Mouse (Mus musculus): ENCODE results near the gene Plcb3. TPM values are rescaled to one million over a fixed set of nuclear protein-coding genes. Genes with fewer than 3 reads are reported as not detected.

Gene Plcb3
- polyA plus RNA-seq, 1 experiment from 2014 or later = 11.6 TPM

DNA sequence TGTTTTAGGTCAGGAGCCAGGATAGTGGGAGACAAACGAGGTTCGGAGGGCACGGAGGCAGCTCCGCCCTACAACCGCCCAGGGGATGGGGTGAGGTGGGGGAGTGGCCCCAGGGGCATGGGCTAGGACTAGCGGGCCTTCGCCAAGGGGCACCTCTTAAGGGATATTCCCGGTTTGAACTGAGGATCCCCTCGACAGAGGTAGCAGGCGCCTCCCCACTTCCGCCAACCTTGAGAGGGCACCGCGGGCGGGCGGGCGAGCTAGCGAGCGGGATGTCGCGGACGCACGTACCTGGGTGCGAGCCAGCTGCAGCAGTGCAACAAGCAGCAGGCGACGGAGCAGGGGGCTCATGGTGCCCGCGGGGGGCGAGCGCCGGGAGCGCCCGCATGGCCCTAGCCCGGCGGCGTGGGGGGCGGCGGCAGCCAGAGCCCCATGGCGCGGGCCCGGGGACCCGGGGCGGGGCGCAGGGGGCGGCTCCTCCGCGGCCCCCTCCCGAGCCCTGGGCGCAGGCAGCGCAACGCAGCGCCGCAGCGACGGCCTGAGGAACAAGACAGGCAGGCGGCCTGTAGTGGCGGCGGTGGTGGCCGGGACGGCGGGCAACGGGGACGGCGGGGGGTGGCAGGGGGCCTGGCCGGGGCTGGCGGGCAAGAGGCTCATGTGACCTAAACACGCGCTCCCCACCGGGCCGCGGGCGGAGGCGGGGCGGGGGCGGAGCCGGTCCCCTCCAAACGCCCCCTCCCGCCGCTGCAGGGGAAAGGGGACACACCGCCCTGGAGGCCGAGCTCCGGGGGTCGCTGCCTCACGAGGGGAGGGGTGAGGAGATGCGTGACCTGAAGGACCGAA, 11.0 kb upstream of the Plcb3 start, which contains the start of gene Vegfb:
Vegfb (minus strand) TSS at position 591 of the 843 bp plus-strand sequence.
- WGBS = 1% methylated on average over 43 of the region's 85 CpGs
- Histone ChIP-seq H3K27ac (peak within 1 kb of the TSS; percentile 73), H3K9me3 (no peaks in the 10 kb centered on the region), H3K4me1 (replicated peaks) (peaks cover 27% of the 10 kb centered on the region), H3K27me3 (no peaks in the 10 kb centered on the region), H3K36me3 (peaks cover 26% of the 10 kb centered on the region), H3K4me2 (replicated peaks) (peak within 1 kb of the TSS; percentile 93), H3K9ac (replicated peaks) (peak within 1 kb of the TSS; percentile 90), H3K4me3 (replicated peaks) (peak within 1 kb of the TSS; percentile 81)
- ATAC-seq = peak; percentile 67

DNA sequence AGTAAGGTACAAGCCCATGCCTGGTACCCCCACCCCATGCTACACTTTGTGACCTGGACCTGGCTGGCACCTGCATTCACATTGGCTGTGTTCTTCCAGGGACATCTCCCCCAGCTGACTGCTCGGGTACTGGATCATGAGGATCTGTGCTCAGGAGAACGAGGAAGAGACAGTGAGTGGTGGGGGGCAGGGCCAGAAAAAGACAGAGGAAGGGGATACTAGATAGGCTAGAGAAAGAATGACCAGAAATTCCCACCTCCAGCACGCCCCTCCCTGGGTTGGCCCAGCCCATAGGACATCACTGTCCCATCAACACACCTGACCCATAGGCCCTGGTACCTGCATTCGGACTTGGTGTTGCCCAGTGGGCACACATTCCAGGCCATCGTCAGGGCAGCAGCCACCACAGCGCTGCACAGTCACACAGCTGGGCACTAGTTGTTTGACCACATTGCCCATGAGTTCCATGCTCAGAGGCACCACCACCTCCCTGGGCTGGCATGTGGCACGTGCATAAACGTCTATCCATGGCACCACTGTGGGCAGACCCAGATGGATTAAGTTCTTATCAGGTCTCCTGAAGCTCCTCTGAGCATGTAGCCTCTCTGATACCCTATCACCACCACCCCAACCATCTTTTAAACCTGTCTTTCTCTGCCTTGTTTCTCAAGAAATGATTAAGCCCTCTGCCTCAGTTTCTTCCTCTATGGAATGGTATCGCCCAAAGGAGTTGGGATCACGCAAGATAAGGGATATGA, 9.9 kb upstream of the Plcb3 start:
- no peaks in the 10 kb centered on the region for H3K27me3 ChIP-seq
- peaks cover 22% of the 10 kb centered on the region for H3K4me1 ChIP-seq (replicated peaks)
- H3K36me3 ChIP-seq = peaks cover 28% of the 10 kb centered on the region
- H3K9me3 ChIP-seq = no peaks in the 10 kb centered on the region
- ATAC-seq = no peak
- peak overlapping the region; percentile 93 for H3K4me2 ChIP-seq (replicated peaks)
- no peak overlapping the region for H3K27ac ChIP-seq
- WGBS = 85% methylated on average over 10 of the region's 10 CpGs
- peak overlapping the region; percentile 81; the same call in 1 of the 2 replicates for H3K4me3 ChIP-seq (replicated peaks)
- no peak overlapping the region; the same call in 1 of the 2 replicates for H3K9ac ChIP-seq (replicated peaks)

DNA sequence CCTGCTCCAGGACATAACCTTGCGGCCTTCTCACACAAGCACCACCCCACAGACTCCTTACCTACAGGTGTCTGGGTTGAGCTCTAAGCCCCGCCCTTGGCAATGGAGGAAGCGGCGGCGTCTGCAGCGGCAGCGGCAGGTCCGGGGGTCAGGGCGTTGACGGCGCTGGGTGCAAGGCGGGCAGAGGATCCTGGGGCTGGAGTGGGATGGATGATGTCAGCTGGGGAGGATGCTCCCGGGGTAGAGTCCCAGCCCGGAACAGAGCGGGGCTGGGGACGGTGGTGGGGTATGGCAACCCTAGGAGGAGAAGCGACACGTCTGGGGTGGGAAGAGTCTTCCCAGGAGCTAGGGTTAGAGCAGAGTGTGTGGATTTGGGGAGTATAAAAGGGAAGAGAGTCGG, 9.0 kb upstream of the Plcb3 start:
- 83% methylated on average over 19 of the region's 19 CpGs for WGBS
- no peaks in the 10 kb centered on the region for H3K9me3 ChIP-seq
- peaks cover 28% of the 10 kb centered on the region for H3K4me1 ChIP-seq (replicated peaks)
- no peak overlapping the region for H3K4me2 ChIP-seq (replicated peaks)
- H3K27ac ChIP-seq = no peak overlapping the region
- no peak for ATAC-seq
- no peak overlapping the region for H3K4me3 ChIP-seq (replicated peaks)
- peaks cover 28% of the 10 kb centered on the region for H3K36me3 ChIP-seq
- no peak overlapping the region for H3K9ac ChIP-seq (replicated peaks)
- H3K27me3 ChIP-seq = no peaks in the 10 kb centered on the region

DNA sequence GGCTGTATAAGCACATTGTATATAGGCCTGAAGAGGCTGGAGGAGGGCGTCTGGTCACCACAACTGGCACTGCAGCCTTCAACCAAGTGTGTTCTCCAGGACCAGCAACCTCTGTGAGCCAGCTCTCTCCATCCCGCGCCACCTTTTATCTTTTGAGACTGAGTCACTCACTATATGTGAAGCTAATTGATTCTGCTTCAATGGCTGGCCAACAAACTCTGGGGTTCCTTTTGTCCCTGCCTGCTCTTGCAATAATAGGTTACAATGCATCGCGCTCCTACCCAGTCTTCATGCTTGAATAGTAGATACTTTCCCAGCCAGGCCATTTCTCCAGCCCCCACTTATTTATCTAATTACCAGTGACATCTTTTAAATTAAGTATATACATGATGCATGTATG, 7.4 kb upstream of the Plcb3 start:
- 51% methylated on average over 5 of the region's 5 CpGs for WGBS
- peaks cover 26% of the 10 kb centered on the region for H3K36me3 ChIP-seq
- no peaks in the 10 kb centered on the region for H3K9me3 ChIP-seq
- peaks cover 39% of the 10 kb centered on the region for H3K4me1 ChIP-seq (replicated peaks)
- no peak overlapping the region for H3K4me2 ChIP-seq (replicated peaks)
- H3K9ac ChIP-seq (replicated peaks) = no peak overlapping the region
- H3K4me3 ChIP-seq (replicated peaks) = no peak overlapping the region
- no peak for ATAC-seq
- no peak overlapping the region for H3K27ac ChIP-seq
- H3K27me3 ChIP-seq = no peaks in the 10 kb centered on the region

DNA sequence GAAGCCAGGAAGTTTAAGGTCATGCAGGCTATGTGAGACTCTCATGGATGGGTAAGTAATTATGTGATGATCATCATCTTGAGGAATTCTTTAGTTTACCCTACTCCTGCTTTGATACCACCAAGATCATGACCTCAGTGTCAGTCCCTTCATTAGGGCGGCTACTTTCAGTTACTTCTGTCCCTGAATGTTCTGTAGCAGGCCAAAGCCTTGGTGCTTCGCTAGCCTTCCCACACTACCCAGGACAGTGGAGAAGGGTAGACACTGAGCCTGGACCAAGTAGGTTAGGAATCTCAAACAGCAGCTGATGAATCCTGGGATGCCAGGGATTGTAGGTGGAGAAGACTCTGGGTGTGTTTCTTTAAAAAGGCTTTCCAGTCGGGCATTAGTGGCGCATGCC, 5.2 kb upstream of the Plcb3 start:
- no peak overlapping the region for H3K27ac ChIP-seq
- ATAC-seq = no peak
- peaks cover 45% of the 10 kb centered on the region for H3K4me1 ChIP-seq (replicated peaks)
- 0 out of 2 replicates have a peak overlapping the region, but pooled peaks have one; percentile 65 for H3K4me3 ChIP-seq (replicated peaks)
- 85% methylated on average over 4 of the region's 4 CpGs for WGBS
- 0 out of 2 replicates have a peak overlapping the region, but pooled peaks have one; percentile 87 for H3K4me2 ChIP-seq (replicated peaks)
- H3K9ac ChIP-seq (replicated peaks) = no peak overlapping the region
- H3K27me3 ChIP-seq = no peaks in the 10 kb centered on the region
- no peaks in the 10 kb centered on the region for H3K9me3 ChIP-seq
- H3K36me3 ChIP-seq = peaks cover 46% of the 10 kb centered on the region

DNA sequence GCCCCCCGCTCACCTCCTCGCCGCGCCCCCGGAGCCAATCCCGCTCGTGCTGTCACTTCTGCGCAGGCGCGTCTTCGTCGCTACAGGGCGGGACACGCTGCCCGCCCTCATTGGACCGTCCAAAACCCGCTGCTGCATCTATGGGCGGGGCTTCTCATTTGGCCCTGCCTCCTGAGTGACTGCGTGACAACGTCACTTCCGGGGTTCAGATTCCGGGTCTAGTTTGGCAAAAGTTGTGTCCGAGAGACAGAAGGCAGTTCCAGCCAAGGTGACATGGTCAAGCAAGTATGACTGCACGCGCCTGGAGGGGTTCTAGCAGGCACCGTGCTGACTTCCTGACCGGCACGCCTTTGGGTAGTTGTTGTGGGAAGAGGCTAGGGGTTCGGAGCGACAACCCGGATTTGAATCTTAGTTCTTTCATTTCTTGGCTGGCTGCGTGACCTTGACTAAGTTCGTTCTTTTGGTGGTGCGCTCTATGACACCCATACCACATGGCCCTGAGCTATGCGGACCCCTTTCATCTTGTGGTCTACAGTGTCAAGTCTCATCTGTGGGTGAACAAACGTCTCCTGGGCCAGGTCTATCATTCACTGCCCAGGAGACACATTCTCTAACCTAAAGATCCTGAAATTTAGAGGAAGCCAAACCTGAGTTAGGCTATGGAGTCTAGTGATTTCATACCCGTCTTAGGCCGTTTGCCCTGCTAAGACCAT, 4.3 kb upstream of the Plcb3 start, which contains the start of gene Fkbp2:
Fkbp2 (minus strand) TSS at position 121 of the 713 bp plus-strand sequence.
- ATAC-seq = peak; percentile 85
- H3K4me1 ChIP-seq (replicated peaks) = peaks cover 47% of the 10 kb centered on the region
- H3K4me3 ChIP-seq (replicated peaks) = peak within 1 kb of the TSS; percentile 65
- peak within 1 kb of the TSS; percentile 87 for H3K4me2 ChIP-seq (replicated peaks)
- peaks cover 44% of the 10 kb centered on the region for H3K36me3 ChIP-seq
- peak within 1 kb of the TSS; percentile 97 for H3K27ac ChIP-seq
- 1% methylated on average over 38 of the region's 38 CpGs for WGBS
- no peaks in the 10 kb centered on the region for H3K9me3 ChIP-seq
- no peaks in the 10 kb centered on the region for H3K27me3 ChIP-seq
- H3K9ac ChIP-seq (replicated peaks) = peak within 1 kb of the TSS; percentile 79

DNA sequence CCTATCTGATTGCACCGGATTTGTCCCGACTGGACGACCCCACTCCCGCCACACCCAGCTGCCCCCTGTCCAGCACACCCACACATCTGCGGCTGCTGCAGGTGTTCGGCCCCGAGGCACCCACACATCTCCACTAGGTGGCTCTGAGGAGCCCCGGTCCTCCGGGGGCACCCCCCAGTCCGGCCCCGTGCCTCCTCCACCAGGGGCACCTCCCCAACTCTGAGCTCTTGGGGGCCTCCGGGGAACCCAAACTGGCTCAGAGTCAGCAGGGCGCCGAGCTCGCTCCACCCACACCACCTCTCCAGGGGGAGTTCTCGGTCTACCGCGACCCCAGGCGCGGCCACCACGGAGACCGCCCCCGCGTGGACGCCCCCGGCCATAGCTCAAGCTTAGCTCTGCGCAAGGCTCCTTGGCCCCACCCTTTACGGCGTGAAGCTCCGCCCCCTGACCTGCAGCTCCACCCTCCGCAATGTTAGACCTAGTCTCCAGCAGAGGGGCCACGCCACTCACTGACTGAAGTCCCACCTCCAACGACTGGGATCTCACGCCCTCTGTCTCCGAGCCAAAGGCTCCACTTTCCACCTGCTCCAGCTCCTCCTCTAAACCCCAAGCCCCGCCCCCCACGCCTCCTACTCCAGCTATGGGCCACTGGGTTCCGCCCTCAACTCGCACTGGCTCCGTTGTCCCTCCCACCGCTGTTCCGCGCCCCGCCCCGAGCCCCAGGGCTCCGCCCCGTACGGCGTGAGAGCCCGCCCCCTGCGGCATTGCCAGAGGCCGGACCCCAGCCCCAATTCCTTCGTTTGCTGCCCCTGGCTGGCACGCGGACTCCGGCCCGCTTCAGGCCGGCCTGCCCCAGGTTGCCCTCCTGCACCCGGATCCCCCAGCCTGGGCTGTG, 3.5 kb upstream of the Plcb3 start:
- peak overlapping the region; percentile 87 for H3K4me2 ChIP-seq (replicated peaks)
- peak; percentile 85 for ATAC-seq
- H3K9me3 ChIP-seq = no peaks in the 10 kb centered on the region
- H3K4me3 ChIP-seq (replicated peaks) = peak overlapping the region; percentile 65
- H3K36me3 ChIP-seq = peaks cover 36% of the 10 kb centered on the region
- under 1% methylated on average over 59 of the region's 59 CpGs for WGBS
- peak overlapping the region; percentile 79 for H3K9ac ChIP-seq (replicated peaks)
- H3K27ac ChIP-seq = peak overlapping the region; percentile 97
- H3K4me1 ChIP-seq (replicated peaks) = peaks cover 47% of the 10 kb centered on the region
- no peaks in the 10 kb centered on the region for H3K27me3 ChIP-seq

DNA sequence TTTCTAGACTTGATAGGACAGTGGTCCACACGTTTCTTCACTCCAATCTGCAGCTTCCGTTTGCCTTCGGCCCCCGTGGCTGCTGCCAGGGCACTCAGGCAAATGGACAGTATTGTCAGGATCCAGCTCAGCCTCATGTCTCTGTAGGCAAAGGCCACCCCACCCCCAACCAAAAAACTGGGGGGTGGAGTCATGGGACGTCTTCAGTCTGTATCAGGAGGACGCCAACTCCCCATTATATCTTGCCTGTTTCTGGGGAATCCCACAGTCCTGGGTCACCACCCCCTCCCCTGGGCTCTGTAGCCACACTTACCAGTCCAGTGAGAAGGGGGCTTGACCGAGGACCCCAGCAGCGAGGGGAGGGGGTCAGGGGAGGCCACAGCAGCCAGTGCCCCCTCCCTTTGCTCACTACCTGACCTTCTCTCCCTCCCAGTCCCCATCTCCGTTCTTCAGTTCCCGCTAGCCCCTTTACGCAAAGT, 2.8 kb upstream of the Plcb3 start:
- 9% methylated on average over 11 of the region's 11 CpGs for WGBS
- 0 out of 2 replicates have a peak, but pooled peaks have one; percentile 0 for ATAC-seq
- peak overlapping the region; percentile 79 for H3K9ac ChIP-seq (replicated peaks)
- peak overlapping the region; percentile 87 for H3K4me2 ChIP-seq (replicated peaks)
- H3K36me3 ChIP-seq = peaks cover 34% of the 10 kb centered on the region
- peak overlapping the region; percentile 65 for H3K4me3 ChIP-seq (replicated peaks)
- peak overlapping the region; percentile 97 for H3K27ac ChIP-seq
- H3K4me1 ChIP-seq (replicated peaks) = peaks cover 49% of the 10 kb centered on the region
- H3K9me3 ChIP-seq = no peaks in the 10 kb centered on the region
- H3K27me3 ChIP-seq = no peaks in the 10 kb centered on the region

DNA sequence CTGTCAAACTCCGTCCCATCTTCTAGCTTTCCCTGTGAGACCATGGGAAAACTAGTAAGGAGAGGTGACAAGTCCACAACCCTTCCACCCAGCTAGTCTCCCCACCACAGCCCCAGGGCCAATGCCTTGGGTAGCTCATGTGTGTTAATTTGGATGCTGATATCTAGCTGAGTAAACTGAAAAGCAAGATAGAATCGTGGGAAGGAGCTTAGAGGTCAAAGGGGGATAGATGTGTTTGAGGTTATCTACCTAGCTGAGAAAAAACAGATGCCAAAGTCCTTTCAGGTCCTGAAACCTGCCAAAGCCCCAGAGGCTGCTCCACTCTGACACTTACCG, 2.3 kb upstream of the Plcb3 start:
- Histone ChIP-seq H3K4me2 (replicated peaks) (peak overlapping the region; percentile 87), H3K27ac (peak overlapping the region; percentile 97), H3K4me3 (replicated peaks) (peak overlapping the region; percentile 65), H3K9ac (replicated peaks) (peak overlapping the region; percentile 79), H3K4me1 (replicated peaks) (peaks cover 53% of the 10 kb centered on the region), H3K27me3 (no peaks in the 10 kb centered on the region), H3K9me3 (no peaks in the 10 kb centered on the region), H3K36me3 (peaks cover 34% of the 10 kb centered on the region)
- no peak for ATAC-seq
- 43% methylated on average over 3 of the region's 3 CpGs for WGBS

DNA sequence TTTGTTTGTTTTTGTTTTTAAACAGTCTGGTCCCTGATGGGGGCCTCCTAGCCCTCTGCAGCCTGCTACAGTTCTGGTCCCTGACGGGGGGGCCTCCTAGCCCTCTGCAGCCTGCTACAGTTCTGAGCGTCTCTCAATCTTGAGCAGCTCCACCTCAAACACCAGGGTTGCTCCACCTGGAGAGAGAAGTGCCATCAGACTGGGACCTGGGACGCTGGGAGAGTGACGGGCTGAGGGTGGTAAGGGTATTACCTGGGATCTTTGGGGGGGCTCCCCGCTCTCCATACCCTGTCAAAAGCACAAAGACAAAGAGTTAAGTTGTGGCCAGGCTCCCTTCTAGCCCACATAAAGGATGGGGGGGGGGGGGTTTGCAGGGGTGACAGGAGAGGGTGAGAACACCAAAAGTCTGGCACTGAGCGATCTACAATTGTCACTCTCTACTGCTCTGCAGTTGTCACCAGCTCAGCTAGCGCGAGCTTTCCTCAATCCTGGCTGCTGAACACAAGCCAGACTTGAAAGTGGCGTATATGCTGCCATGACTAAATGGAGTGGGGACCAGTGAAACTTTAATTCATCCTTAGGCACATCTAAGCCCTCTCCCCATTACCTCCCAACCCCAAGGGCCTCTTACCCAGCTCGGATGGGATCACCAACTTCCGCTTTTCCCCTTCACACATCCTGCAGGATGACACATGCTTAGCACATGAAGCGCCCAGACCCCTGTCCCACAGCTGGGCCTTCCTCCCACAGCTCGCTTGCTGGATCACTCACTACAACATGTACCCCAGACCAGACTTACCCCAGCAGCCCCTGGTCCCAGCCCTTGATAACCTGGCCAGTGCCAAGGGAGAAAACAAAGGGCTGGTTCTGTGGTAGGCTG, 1.7 kb upstream of the Plcb3 start:
- peaks cover 53% of the 10 kb centered on the region for H3K4me1 ChIP-seq (replicated peaks)

More for the DNA sequence above, 1.7 kb upstream of the Plcb3 start:
- no peak for ATAC-seq
- Histone ChIP-seq H3K36me3 (peaks cover 30% of the 10 kb centered on the region), H3K9ac (replicated peaks) (peak overlapping the region; percentile 79), H3K27me3 (no peaks in the 10 kb centered on the region), H3K9me3 (no peaks in the 10 kb centered on the region), H3K4me3 (replicated peaks) (peak overlapping the region; percentile 65), H3K4me2 (replicated peaks) (peak overlapping the region; percentile 87), H3K27ac (peak overlapping the region; percentile 97)
- 86% methylated on average over 13 of the region's 13 CpGs for WGBS
